Mouse (Mus musculus) liver, adult (tissue): ENCODE measurements at regions not wholly inside any gene's neighbourhood (a gene's known extent, or its start where the extent isn't known, plus 50 kb on each side); places are given as distances from the start of the nearest gene placed in this dataset.

Experiments used
- GATA4 ChIP-seq: IDR thresholded peaks from 2 replicates; pipeline ENCODE4 v1.6.1; 2014; ENCODE audit warnings: mild to moderate bottlenecking, low read length; ENCODE audit not compliant: insufficient replicate concordance

DNA sequence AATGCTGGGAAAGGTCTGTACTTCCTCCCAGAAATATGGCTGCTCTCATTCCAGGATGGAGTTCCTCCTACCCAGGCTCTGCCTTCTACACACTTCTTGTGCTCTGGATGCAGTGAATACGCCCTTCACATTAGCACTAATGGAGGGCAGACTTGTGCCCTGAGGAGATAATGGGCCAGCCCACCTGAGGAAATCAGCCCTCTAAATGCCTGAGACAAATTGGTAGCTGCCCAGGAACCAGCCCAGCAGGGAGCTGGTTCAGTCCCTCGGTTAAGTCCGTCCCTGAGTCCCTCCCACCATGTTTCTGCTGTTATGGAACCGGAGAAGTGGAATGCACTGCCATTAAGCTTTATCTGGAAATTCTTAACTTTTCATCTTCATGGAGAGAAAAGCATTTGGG is 303.0 kb upstream of the Map3k7 start:
- TF ChIP-seq GATA4 = no peak

- TF ChIP-seq GATA4 = no peak
Measured at GRCm38 (mm10) chr4:31671530-31672170, 292.2 kb upstream of the Map3k7 start.

DNA sequence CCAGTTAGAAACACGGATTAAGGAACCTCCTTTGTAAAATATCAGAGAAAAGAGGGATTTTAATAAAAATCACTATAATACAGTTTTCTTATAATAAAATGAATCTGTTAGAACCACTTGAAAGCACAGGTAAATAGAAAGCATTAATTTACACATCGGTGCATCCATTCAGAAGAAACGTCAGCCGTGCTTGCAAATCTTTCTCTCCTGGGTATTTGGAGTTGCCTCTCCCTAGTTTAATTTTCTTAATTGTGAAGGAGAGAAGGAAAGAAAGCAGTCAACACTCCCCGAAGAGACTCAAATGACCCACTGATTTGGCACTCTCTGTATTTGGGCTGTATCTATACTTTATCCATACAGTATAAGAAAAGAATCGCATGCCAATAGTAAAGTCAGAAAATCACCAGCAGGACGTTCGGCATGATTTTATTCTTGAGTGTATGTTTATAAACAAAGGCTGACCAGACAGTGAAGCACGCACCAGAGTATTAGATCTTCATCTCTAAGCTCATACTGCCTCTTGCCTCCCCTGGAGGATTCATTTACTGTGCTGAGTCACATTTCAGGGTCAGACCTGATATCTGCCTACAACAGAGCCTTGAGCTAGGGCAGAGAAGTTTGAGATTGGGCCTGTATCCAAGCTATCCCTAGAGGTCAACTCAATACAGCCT is 291.6 kb upstream of the Map3k7 start:
- no peak for TF ChIP-seq GATA4

- TF ChIP-seq GATA4 = no peak
Measured at GRCm38 (mm10) chr4:31672842-31673171, 291.1 kb upstream of the Map3k7 start.

DNA sequence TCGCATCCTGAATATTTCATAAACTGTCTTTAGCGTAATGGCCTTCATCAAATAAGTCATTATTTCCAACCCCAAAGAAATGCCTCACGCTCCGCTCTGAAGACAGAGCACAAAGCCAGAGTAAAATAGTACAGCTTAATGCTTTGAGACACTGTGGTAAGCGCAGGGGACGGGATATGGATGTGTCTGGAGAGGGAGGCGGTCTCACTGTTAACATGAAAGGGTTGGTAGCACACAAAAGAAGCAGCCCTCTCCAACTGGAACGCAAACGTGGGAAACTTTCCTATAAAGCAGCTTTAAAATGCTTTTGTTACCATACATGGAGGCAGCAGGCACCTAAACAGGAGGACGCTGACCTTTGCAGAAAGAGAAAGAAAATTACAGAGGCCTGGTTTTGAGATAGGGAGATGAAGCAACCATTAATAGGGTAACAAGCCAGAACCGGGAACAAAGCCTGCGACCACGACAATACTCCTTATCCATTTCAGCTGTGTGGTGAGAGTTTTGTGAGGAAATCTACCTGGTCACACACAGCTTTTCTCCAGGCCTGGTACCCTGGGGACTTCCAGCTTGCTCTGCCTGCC is 284.8 kb upstream of the Map3k7 start:
- TF ChIP-seq GATA4 = no peak

GRCm38 (mm10) chr4:31680958-31681357 is 282.9 kb upstream of the Map3k7 start:
- TF ChIP-seq GATA4 = no peak

- no peak for TF ChIP-seq GATA4
Measured at GRCm38 (mm10) chr4:31689083-31689482, 274.8 kb upstream of the Map3k7 start.

- no peak for TF ChIP-seq GATA4
Measured at GRCm38 (mm10) chr4:31697769-31698505, 266.0 kb upstream of the Map3k7 start.

- no peak for TF ChIP-seq GATA4
Measured at GRCm38 (mm10) chr4:31698506-31698782, 265.5 kb upstream of the Map3k7 start.

- no peak for TF ChIP-seq GATA4
Measured at GRCm38 (mm10) chr4:31699296-31699695, 264.6 kb upstream of the Map3k7 start.

GRCm38 (mm10) chr4:31714054-31714651 is 249.7 kb upstream of the Map3k7 start:
- no peak for TF ChIP-seq GATA4

DNA sequence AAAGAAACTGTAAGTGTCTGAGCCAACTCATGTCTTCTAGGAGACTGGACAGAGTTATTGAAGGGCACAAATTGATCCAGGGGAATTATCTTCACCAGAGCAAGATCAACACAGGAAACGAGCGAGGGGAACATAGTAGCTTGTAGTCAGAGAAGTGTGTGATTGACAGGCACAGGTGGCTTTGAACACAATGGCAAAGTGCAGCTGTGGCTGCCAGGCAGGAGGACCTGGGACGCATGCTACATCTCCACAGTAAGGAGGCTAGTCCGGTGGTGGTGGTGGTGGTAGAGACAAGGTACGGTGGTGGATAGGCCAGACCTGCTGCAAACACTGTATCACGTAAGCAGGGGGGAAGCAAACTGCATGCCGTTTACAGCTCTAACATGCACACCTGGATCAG is 240.4 kb upstream of the Map3k7 start:
- TF ChIP-seq GATA4 = no peak

DNA sequence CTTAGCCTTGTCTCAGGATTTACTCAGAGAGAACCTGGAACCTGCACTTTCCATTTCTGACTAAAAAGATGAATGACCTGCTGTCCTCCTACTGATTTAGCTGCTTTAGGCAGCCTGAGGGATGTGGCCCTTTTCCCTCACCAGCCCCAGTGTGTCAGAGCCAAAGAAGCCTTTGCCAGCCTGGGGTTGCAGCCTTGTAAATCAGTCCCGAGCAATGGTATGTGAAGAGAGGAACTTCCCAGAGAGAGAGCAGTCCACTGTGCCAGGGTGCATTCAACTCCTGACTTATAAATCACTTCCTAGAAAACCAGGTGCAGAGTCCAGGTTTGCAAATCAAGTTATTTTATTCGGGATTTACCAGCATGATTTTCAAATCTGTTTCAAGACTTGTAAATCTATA is 239.5 kb upstream of the Map3k7 start:
- no peak for TF ChIP-seq GATA4

DNA sequence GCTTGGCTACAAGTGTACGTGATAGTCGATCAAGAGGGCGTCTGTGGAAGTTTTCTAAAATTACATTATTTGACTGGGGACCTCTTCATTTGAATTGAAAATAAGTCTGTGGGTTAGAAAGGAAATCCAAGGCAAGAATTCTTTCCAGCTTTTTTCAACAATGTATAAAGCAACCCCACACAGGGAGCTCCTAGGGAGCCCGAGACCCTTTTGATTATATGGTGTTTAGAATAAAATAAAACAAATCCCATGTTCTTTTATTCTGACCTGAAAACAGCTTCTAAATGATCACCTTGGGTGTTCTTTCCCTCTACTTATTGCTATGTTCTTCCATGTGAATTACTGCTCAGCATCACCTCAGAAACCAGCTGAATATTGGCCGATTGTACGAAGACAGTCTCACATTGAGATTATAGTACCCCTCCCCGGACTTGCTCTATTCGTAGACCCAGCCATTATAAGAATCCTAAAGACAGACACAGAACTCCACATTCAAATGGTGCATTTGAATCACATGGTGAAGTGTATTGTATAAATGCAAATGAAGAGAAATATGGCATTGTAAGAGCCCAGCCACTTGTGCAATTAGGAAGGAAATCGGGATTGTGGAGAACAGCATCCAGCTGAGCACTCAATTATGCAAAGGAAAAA is 236.3 kb upstream of the Map3k7 start:
- TF ChIP-seq GATA4 = no peak

- TF ChIP-seq GATA4 = no peak
Measured at GRCm38 (mm10) chr4:31728149-31728516, 235.8 kb upstream of the Map3k7 start.
